In the genomic region with DNA sequence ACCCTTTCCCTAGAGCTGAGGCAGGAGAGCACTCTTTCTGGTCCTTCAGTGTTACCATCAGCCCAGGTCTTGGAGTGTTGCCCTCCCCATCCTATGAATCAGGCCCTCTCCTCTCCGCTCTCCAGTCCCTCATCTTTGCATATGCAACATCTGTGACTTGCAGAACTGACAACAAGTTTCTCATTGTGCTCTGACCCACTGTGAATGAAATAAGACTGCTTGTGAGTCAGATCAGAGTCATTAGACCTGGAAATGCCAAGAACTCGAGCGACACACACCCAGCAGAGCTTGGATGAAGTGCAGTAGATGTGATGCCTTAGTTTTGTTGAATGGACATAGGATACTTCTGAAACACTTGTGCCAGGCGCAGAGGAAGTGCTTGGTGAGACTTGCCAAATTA, we compare ENCODE assay signal across 21 mouse cellular contexts. TPM values are rescaled to one million over a fixed set of nuclear protein-coding genes. Genes with fewer than 3 reads are reported as not detected.
DNase-seq lines count a peak whose midpoint lies in the region; ATAC-seq lines count a peak whose summit lies in the region.
"Had no signal": no experiment of that assay in that cellular context is flagged by ENCODE, and none has a peak within 500 bp of the region (broad histone marks: within the 10 kb centered on the region; RNA-seq: fewer than 3 reads in every experiment).

No protein-coding gene starts in this region.

- DNase-seq in adrenal gland, adult 2 months, result peak; percentile 16
- DNase-seq in adrenal gland, postnatal 10 days, result no peak
- peak; percentile 80 for DNase-seq in 3134 (ENCODE audit: extremely low read depth, insufficient read length, low spot score)
- DNase-seq in Muller cell, postnatal 12 days (ENCODE audit: inconsistent ontology term), result peak; percentile 36
- peak; percentile 47 for DNase-seq in fibroblast of lung, adult 2 months (ENCODE audit: low read depth)
- DNase-seq in kidney, adult 11 months, result no peak
- DNase-seq: adrenal gland, postnatal 14 days; B cell, adult 2 months; cerebellum, adult 11-12 months; cerebellum, adult 2 months; cerebellum, adult 9-11 months; cerebellum, postnatal 14 days; cerebellum, postnatal 36 days; embryo, embryonic 11 days; forebrain, postnatal 0 days had no signal

- ATAC-seq in megakaryocyte-erythroid progenitor cell, adult 5-6 weeks (replicated peaks; ENCODE audit: low FRiP score, low TSS enrichment, poor library complexity, severe bottlenecking), result no peak
- ATAC-seq: activated CD4-positive, CD25-positive, alpha-beta regulatory T cell, adult 4 months; CD4-positive, CD25-positive, alpha-beta regulatory T cell, adult 4 months; forebrain, embryonic 13.5 days; forebrain, embryonic 15.5 days; forebrain, postnatal 0 days; Patski had no signal

RNA-seq across cellular contexts. Expression of gene Igf2bp2, which starts 19.2 kb away (rescaled TPM):
- total RNA-seq in adrenal gland, adult 2 months (2021), result 1 to 10 TPM; 7.3 to 9.0 TPM
- 2.8 and 3.5 TPM in 2 replicates for polyA plus RNA-seq in adrenal gland, adult 2 months (2012; rRNA removed)
- total RNA-seq in adrenal gland, postnatal 10 days (2021), result 10 to 100 TPM; 15.8 to 21.8 TPM
- 1.5 TPM in 1 of 2 replicates, not detected in the other for total RNA-seq in megakaryocyte-erythroid progenitor cell, adult 5-6 weeks (2014; fragmentation: Nextera tagmentation)
- 1.0 and 1.2 TPM in 2 replicates for total RNA-seq in megakaryocyte-erythroid progenitor cell, adult 5-6 weeks (2017)

Comparison
In these comparisons a context has a peak if more than half of its experiments do, and no peak if none do; other contexts are left out.
1. DNase-seq: peak in adrenal gland, adult 2 months (single experiment), 3134 (single experiment), Muller cell, postnatal 12 days (single experiment) and fibroblast of lung, adult 2 months (single experiment); none in adrenal gland, postnatal 10 days (single experiment) and kidney, adult 11 months (single experiment).